Mouse (Mus musculus): ENCODE measurements around the gene Zfp385b. TPM values are rescaled to one million over a fixed set of nuclear protein-coding genes. Genes with fewer than 3 reads are reported as not detected.
A peak's percentile ranks its signal among the peaks of the same experiment; 100 is the strongest.

The Zfp385b gene
- polyA plus RNA-seq, 1 experiment from 2014 or later: 2.5 TPM

DNA sequence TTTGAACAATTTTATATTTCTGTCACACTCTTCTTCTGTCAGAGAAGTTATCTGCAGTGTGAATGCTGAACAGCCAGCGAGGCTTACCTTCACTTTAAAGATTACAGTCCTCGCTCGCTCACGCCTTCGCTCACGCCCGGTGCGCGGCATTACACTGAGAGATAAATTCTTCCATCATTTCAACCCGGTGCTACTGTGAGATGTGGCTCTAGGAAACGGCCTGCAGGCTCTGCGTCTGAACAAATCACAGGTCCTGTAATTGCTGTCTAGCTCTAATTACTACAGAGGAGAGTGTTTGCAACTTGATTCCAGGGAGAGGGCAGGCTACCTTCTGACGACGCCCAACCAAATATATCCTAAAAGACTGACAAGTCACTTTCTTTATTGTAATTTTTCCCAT, 300.1 kb downstream of the Zfp385b start:
- no peak overlapping the region for H3K9ac ChIP-seq (ENCODE audit: low read depth, low read length)
- H3K4me1 ChIP-seq (replicated peaks; ENCODE audit: control insufficient read depth, insufficient read depth, low read length): no peaks in the 10 kb centered on the region
- whole genome bisulfite sequencing: under 1% methylated on average over 14 of the region's 14 CpGs
- DNase-seq (ENCODE audit: low spot score): peak; percentile 42
- H3K27me3 ChIP-seq (ENCODE audit: control insufficient read depth, insufficient read depth, low read length): no peaks in the 10 kb centered on the region
- no peak overlapping the region for H3K27ac ChIP-seq (ENCODE audit: low read depth, low read length)
- peak overlapping the region; percentile 32 for H3K4me3 ChIP-seq (ENCODE audit: low read depth, low read length)
- no peak for ATAC-seq (ENCODE audit: low FRiP score)
- no peaks in the 10 kb centered on the region for H3K9me3 ChIP-seq (ENCODE audit: control insufficient read depth, low read length)
- H3K36me3 ChIP-seq (ENCODE audit: control insufficient read depth, insufficient read depth, low read length): no peaks in the 10 kb centered on the region
- H3K4me2 ChIP-seq (replicated peaks; ENCODE audit: low read depth, low read length): peak overlapping the region; percentile 58

DNA sequence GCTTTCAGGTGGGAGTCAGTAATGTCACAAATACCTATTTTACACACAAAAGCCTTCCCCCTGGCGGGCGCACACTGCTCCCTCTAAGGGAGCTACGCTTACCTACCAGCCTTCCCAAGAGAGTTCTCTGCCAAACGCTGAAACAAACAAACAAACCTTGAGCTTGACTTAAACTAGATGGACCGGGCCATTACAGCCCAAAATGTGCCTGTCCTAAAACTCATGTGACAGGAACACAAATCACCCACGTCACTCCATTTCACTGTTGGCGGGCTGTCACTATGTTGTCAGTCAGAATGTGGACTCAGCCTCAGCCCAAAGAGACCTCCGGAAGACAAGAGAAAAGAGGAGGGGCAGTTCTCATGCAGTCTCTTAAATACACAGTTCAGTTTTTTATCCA, 300.7 kb downstream of the Zfp385b start:
- no peak overlapping the region for H3K27ac ChIP-seq (ENCODE audit: low read depth, low read length)
- peak; percentile 24 for DNase-seq (ENCODE audit: low spot score)
- peak overlapping the region; percentile 58 for H3K4me2 ChIP-seq (replicated peaks; ENCODE audit: low read depth, low read length)
- WGBS: 7% methylated on average over 8 of the region's 8 CpGs
- no peaks in the 10 kb centered on the region for H3K36me3 ChIP-seq (ENCODE audit: control insufficient read depth, insufficient read depth, low read length)
- no peak overlapping the region for H3K9ac ChIP-seq (ENCODE audit: low read depth, low read length)
- no peak for ATAC-seq (ENCODE audit: low FRiP score)
- no peaks in the 10 kb centered on the region for H3K4me1 ChIP-seq (replicated peaks; ENCODE audit: control insufficient read depth, insufficient read depth, low read length)
- H3K27me3 ChIP-seq (ENCODE audit: control insufficient read depth, insufficient read depth, low read length): no peaks in the 10 kb centered on the region
- H3K4me3 ChIP-seq (ENCODE audit: low read depth, low read length): peak overlapping the region; percentile 32; the same call in 1 of the 2 replicates
- H3K9me3 ChIP-seq (ENCODE audit: control insufficient read depth, low read length): no peaks in the 10 kb centered on the region

DNA sequence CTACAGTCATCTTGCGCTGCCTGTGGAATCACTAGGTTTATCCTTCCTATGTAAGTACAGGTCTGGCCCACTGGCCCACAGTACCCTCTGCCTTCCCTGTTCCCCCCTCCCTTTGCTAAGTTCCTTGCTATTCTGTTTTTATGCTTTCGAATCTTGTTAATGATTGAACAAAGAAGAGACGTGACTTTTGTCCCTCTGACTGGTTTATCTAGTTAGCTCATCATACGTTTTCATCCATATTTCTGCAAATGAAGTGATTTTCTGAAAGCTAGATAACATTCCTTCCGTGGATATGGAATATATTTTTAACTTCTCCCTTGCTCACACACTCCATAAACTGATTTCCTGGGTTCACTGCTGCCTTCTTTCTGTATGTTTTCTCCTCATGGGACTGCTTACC, 302.8 kb downstream of the Zfp385b start:
- no peak for ATAC-seq (ENCODE audit: low FRiP score)
- WGBS: 84% methylated on average over 5 of the region's 5 CpGs
- no peak overlapping the region for H3K4me2 ChIP-seq (replicated peaks; ENCODE audit: low read depth, low read length)
- no peaks in the 10 kb centered on the region for H3K9me3 ChIP-seq (ENCODE audit: control insufficient read depth, low read length)
- no peak for DNase-seq (ENCODE audit: low spot score)
- no peak overlapping the region for H3K9ac ChIP-seq (ENCODE audit: low read depth, low read length)
- H3K4me3 ChIP-seq (ENCODE audit: low read depth, low read length): no peak overlapping the region
- H3K27ac ChIP-seq (ENCODE audit: low read depth, low read length): no peak overlapping the region
- no peaks in the 10 kb centered on the region for H3K36me3 ChIP-seq (ENCODE audit: control insufficient read depth, insufficient read depth, low read length)
- no peaks in the 10 kb centered on the region for H3K4me1 ChIP-seq (replicated peaks; ENCODE audit: control insufficient read depth, insufficient read depth, low read length)
- no peaks in the 10 kb centered on the region for H3K27me3 ChIP-seq (ENCODE audit: control insufficient read depth, insufficient read depth, low read length)

DNA sequence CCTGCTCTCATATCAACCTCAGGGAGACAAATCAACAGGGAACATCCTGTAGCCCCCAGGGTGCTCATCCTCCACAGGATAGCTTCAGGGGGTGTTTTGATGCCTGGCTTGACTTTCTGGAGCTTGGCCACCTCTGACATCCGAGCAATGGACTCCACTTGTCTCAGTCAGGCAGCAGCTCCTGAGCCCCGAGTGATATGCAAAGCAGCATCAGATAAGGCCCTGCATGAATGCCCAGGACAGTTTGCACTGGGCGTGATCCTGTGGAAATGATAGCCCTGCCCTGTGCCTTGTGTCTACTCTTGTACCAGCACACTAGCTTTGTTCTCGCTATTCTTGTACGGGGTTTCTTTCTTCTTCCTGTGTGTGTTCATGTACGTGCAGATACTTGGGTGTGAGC, 303.8 kb downstream of the Zfp385b start:
- Histone ChIP-seq H3K9ac (ENCODE audit: low read depth, low read length) (no peak overlapping the region), H3K36me3 (ENCODE audit: control insufficient read depth, insufficient read depth, low read length) (no peaks in the 10 kb centered on the region), H3K4me3 (ENCODE audit: low read depth, low read length) (no peak overlapping the region), H3K4me1 (replicated peaks; ENCODE audit: control insufficient read depth, insufficient read depth, low read length) (no peaks in the 10 kb centered on the region), H3K9me3 (ENCODE audit: control insufficient read depth, low read length) (no peaks in the 10 kb centered on the region), H3K27ac (ENCODE audit: low read depth, low read length) (no peak overlapping the region), H3K27me3 (ENCODE audit: control insufficient read depth, insufficient read depth, low read length) (no peaks in the 10 kb centered on the region), H3K4me2 (replicated peaks; ENCODE audit: low read depth, low read length) (no peak overlapping the region)
- ATAC-seq (ENCODE audit: low FRiP score) (0 out of 2 replicates have a peak, but pooled peaks have one; percentile 34), DNase-seq (ENCODE audit: low spot score) (no peak)
- 66% methylated on average over 6 of the region's 6 CpGs for WGBS

DNA sequence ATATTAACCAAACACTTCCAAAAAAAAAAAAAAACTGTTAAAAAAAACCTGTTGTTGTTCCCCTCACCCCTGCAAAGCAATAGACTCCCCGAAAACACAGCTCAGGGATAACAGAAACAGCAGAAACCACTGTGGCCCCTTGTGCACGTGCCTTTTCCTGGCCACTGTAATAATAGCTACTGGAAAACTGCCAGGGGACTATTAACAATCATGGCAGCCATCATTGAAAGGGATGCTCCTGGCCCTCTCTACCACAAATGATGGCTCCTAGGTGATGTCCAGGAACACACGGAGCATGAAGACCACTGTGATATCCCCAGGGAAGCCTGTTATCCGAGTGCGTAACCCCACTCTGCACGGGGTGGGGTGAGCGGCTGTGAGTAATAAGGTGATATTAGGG, 304.4 kb downstream of the Zfp385b start:
- Histone ChIP-seq H3K9ac (ENCODE audit: low read depth, low read length) (no peak overlapping the region), H3K4me3 (ENCODE audit: low read depth, low read length) (no peak overlapping the region), H3K9me3 (ENCODE audit: control insufficient read depth, low read length) (no peaks in the 10 kb centered on the region), H3K4me2 (replicated peaks; ENCODE audit: low read depth, low read length) (no peak overlapping the region), H3K36me3 (ENCODE audit: control insufficient read depth, insufficient read depth, low read length) (no peaks in the 10 kb centered on the region), H3K27ac (ENCODE audit: low read depth, low read length) (no peak overlapping the region), H3K4me1 (replicated peaks; ENCODE audit: control insufficient read depth, insufficient read depth, low read length) (no peaks in the 10 kb centered on the region), H3K27me3 (ENCODE audit: control insufficient read depth, insufficient read depth, low read length) (no peaks in the 10 kb centered on the region)
- 71% methylated on average over 7 of the region's 7 CpGs for whole genome bisulfite sequencing
- ATAC-seq (ENCODE audit: low FRiP score) (peak; percentile 37; the same call in 1 of the 2 replicates), DNase-seq (ENCODE audit: low spot score) (no peak)

DNA sequence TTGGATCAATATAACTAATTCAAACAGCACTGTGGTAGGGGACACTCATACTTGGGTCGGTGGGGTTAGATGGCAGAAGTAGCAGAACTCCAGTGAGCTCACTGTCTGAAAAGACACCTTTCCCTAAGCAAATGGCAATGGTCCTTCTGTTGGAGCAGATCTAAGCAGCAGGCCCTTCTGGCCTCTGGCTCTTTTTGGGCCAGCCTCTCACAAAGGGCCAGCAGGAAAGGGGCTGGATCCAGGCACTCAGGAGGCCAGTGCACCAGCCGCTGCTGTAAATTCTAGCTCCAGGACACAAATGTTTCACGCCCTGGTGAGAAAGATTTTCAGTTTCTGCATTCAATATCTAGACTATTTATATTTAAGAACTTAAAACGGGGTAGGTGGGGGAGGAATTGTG, 305.0 kb downstream of the Zfp385b start:
- no peak for DNase-seq (ENCODE audit: low spot score)
- H3K4me1 ChIP-seq (replicated peaks; ENCODE audit: control insufficient read depth, insufficient read depth, low read length): no peaks in the 10 kb centered on the region
- no peaks in the 10 kb centered on the region for H3K9me3 ChIP-seq (ENCODE audit: control insufficient read depth, low read length)
- no peak overlapping the region for H3K4me2 ChIP-seq (replicated peaks; ENCODE audit: low read depth, low read length)
- no peaks in the 10 kb centered on the region for H3K27me3 ChIP-seq (ENCODE audit: control insufficient read depth, insufficient read depth, low read length)
- peak; percentile 43; the same call in 1 of the 2 replicates for ATAC-seq (ENCODE audit: low FRiP score)
- H3K36me3 ChIP-seq (ENCODE audit: control insufficient read depth, insufficient read depth, low read length): no peaks in the 10 kb centered on the region
- no peak overlapping the region for H3K9ac ChIP-seq (ENCODE audit: low read depth, low read length)
- H3K4me3 ChIP-seq (ENCODE audit: low read depth, low read length): no peak overlapping the region
- 57% methylated on average over 4 of the region's 4 CpGs for WGBS
- no peak overlapping the region for H3K27ac ChIP-seq (ENCODE audit: low read depth, low read length)

DNA sequence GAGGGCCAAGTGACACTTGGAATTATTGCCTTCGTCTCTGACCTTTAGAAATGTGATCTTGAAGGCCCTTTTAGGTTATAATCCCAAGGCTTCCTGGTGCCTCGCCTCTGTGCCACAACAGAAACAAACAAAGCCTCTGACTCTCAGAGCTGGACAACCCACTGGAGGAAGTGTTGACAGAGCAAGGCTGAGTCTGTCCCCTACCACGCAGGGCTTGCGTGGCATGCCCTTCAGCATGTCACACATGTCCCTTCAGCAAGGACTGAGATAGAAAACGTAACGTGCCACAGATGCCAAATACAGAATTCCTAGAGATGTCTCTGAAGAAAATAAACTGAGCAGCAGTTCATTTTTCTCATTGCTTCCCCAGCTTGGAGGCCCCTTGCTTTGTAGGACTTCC, 310.7 kb downstream of the Zfp385b start:
- no peak for ATAC-seq (ENCODE audit: low FRiP score)

DNA sequence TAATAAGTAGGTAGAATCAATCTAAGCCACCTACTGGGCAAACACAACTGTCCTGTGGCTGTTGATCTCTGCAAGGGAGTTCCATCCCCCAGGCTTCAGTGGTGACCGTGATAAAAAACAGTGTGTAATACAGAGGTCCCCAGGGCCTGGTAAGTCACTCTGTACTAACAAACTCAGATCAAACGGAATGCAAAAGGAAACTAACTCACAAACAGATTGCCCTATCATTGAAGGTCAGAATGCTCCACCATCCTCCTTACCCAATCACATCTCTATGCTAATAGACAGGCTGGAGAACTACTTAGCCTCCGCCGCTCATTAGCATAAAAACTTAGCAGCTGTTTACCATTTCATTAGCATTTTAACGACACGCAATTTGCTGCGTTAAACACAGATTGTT, 313.1 kb downstream of the Zfp385b start:
- 5% methylated on average over 7 of the region's 7 CpGs for WGBS
- Histone ChIP-seq H3K27ac (ENCODE audit: low read depth, low read length) (no peak overlapping the region), H3K9me3 (ENCODE audit: control insufficient read depth, low read length) (no peaks in the 10 kb centered on the region), H3K4me1 (replicated peaks; ENCODE audit: control insufficient read depth, insufficient read depth, low read length) (no peaks in the 10 kb centered on the region), H3K9ac (ENCODE audit: low read depth, low read length) (no peak overlapping the region), H3K27me3 (ENCODE audit: control insufficient read depth, insufficient read depth, low read length) (no peaks in the 10 kb centered on the region), H3K4me3 (ENCODE audit: low read depth, low read length) (no peak overlapping the region), H3K36me3 (ENCODE audit: control insufficient read depth, insufficient read depth, low read length) (no peaks in the 10 kb centered on the region), H3K4me2 (replicated peaks; ENCODE audit: low read depth, low read length) (peak overlapping the region; percentile 9)
- peak; percentile 39 for DNase-seq (ENCODE audit: low spot score)
- peak; percentile 79 for ATAC-seq (ENCODE audit: low FRiP score)

More for the DNA sequence above, 310.7 kb downstream of the Zfp385b start:
- H3K36me3 ChIP-seq (ENCODE audit: control insufficient read depth, insufficient read depth, low read length): no peaks in the 10 kb centered on the region
- H3K4me2 ChIP-seq (replicated peaks; ENCODE audit: low read depth, low read length): no peak overlapping the region
- H3K9me3 ChIP-seq (ENCODE audit: control insufficient read depth, low read length): no peaks in the 10 kb centered on the region
- DNase-seq (ENCODE audit: low spot score): no peak
- WGBS: 76% methylated on average over 6 of the region's 6 CpGs
- H3K4me3 ChIP-seq (ENCODE audit: low read depth, low read length): no peak overlapping the region
- H3K4me1 ChIP-seq (replicated peaks; ENCODE audit: control insufficient read depth, insufficient read depth, low read length): no peaks in the 10 kb centered on the region
- H3K9ac ChIP-seq (ENCODE audit: low read depth, low read length): no peak overlapping the region
- H3K27ac ChIP-seq (ENCODE audit: low read depth, low read length): no peak overlapping the region
- no peaks in the 10 kb centered on the region for H3K27me3 ChIP-seq (ENCODE audit: control insufficient read depth, insufficient read depth, low read length)

DNA sequence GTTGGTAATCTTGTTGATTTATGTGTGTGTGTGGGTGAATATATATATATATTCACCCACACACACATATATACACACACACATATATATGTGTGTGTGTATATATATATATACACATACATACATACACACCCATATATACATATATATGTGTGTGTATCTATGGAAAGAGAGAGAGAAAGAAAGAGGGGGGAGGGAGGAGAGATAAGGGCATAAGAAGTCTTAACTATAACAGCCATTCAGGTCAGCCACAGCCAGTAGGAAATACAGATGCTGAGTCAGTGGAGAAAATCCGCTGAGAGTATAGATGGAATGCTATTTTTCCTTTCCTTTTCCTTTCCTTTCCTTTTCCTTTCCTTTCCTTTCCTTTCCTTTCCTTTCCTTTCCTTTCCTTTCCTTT, 313.8 kb downstream of the Zfp385b start:
- no peak for ATAC-seq (ENCODE audit: low FRiP score)
- 77% methylated on average over 1 of the region's 1 CpGs for WGBS
- no peak overlapping the region for H3K4me3 ChIP-seq (ENCODE audit: low read depth, low read length)

More for the DNA sequence above, 313.8 kb downstream of the Zfp385b start:
- no peak for DNase-seq (ENCODE audit: low spot score)
- Histone ChIP-seq H3K36me3 (ENCODE audit: control insufficient read depth, insufficient read depth, low read length) (no peaks in the 10 kb centered on the region), H3K4me1 (replicated peaks; ENCODE audit: control insufficient read depth, insufficient read depth, low read length) (no peaks in the 10 kb centered on the region), H3K9ac (ENCODE audit: low read depth, low read length) (no peak overlapping the region), H3K27ac (ENCODE audit: low read depth, low read length) (no peak overlapping the region), H3K9me3 (ENCODE audit: control insufficient read depth, low read length) (no peaks in the 10 kb centered on the region), H3K4me2 (replicated peaks; ENCODE audit: low read depth, low read length) (no peak overlapping the region), H3K27me3 (ENCODE audit: control insufficient read depth, insufficient read depth, low read length) (no peaks in the 10 kb centered on the region)
